Mouse (Mus musculus) retina, adult 2 months (tissue): ENCODE results near the gene Upf3b.
"Not testable (repeated sequence)": the region's sequence is repeated elsewhere in the genome, so short reads cannot be mapped to it uniquely, and the experiment has no call there.

Experiments used
- DNase-seq: peaks from one replicate; pipeline ENCODE4 v3.0.0-alpha.2; 2012; ENCODE audit warnings: low read depth, low spot score

Upf3b gene

GRCm38 (mm10) chrX:37110193-37110880 is at the start of gene Upf3b:
Upf3b (minus strand) TSS chrX:37110322.
- DNase-seq, result peak; percentile 90

GRCm38 (mm10) chrX:37157839-37158238 is 47.7 kb upstream of the Upf3b start:
- no peak for DNase-seq

- DNase-seq, result no peak
Observed at GRCm38 (mm10) chrX:37144954-37145353, 34.8 kb upstream of the Upf3b start.

- not testable (repeated sequence) for DNase-seq
Observed at GRCm38 (mm10) chrX:37144498-37144897, 34.4 kb upstream of the Upf3b start.

GRCm38 (mm10) chrX:37141732-37142131 is 31.6 kb upstream of the Upf3b start:
- no peak for DNase-seq

- DNase-seq, result peak; percentile 65
Observed at GRCm38 (mm10) chrX:37126671-37127358, 16.7 kb upstream of the Upf3b start, which contains the start of gene Nkap. Nkap (plus strand) TSS chrX:37126795.

DNA sequence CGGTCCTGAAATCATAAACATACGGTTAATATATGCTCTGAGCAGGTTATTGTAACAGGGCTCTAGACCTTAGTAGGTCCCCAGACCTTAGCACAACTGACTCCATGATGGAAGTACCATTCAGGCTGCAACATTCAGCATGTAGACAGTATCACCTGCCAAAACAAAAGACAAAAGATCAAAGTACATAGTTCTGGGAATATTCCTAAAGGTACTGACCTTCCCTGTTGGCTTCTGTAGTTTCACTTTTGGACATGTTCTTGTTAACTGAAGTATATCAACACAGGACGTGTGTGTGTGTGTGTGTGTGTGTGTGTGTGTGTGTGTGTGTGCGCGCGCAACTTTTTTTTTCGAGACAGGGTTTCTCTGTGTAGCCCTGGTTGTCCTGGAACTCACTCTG is 15.4 kb upstream of the Upf3b start:
- DNase-seq, result no peak

- DNase-seq, result no peak
Observed at GRCm38 (mm10) chrX:37120212-37120611, 10.1 kb upstream of the Upf3b start.

DNA sequence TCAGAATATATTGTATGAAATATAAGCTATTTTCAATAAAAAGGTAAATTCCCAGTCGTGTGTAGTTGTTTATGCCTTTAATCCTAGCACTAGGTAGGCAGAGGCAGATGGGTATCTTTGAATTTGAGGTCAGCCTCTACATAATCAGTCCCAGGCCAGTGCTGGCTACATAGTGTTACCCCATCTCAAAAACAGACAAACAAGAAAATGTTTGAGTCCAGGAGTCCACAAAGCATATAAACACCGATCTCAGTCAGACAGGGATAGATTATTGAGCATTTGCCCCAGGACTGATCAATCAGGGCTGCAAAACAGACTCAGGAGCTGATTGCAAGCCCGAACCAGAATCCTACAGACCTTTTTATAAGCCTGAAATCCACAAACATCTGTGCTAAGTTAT is 9.5 kb upstream of the Upf3b start:
- DNase-seq, result no peak

GRCm38 (mm10) chrX:37117085-37117484 is 7.0 kb upstream of the Upf3b start:
- no peak for DNase-seq

- DNase-seq, result no peak
Observed at GRCm38 (mm10) chrX:37110881-37111193, 715 bp upstream of the Upf3b start.

DNA sequence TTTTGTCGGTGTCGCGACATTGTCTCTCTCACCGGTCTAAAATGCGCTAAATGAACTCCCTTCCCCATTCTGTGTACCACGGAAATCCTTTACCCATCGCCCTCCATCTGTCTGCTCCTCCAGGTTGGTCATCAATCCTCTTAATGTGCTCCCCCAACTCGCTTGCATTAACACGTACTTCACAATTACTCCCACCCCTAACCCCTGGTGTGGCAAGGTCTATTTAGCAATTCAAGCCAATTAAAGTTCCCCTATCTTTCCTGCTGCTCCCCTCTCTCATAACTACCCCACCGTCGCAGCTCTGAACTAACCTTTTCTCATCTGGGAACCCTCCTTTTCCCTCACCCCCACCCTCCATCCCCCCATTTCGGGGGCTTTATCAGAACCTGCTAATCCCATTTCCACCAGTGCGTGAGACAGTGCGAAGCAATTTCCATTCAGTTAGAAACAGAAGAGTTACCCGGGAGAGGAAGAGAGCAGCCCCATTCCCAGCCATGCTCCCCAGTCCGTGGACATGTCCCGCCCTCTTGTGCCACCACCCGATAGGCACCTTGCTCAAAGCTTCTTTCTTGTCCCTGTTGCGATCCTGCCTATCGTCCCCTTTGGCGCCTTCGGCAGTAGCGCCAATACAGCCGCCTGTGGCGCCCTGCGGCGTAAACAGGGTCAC is 463 bp downstream of the Upf3b start:
- no peak for DNase-seq

- DNase-seq, result no peak
Observed at GRCm38 (mm10) chrX:37103826-37104225, 6.3 kb downstream of the Upf3b start.

DNA sequence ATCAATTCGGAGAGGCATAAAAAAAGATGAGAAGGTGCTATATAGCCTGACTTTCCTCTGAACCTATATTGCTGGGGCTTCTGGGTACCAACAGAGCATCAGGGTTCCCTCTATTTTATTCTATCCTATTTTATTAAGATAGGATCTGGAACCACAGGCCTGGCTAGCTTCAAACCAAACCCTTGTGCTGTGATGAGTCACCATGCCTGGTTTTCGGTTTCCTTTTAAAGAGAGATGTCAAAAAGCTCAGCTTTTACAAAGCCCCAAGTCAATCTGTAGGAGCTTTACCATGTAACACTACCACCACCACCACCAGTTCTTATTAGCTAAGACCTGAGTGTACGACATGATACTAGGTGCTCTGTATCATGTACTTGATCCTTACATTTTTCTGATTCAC is 11.4 kb downstream of the Upf3b start:
- DNase-seq, result no peak

DNA sequence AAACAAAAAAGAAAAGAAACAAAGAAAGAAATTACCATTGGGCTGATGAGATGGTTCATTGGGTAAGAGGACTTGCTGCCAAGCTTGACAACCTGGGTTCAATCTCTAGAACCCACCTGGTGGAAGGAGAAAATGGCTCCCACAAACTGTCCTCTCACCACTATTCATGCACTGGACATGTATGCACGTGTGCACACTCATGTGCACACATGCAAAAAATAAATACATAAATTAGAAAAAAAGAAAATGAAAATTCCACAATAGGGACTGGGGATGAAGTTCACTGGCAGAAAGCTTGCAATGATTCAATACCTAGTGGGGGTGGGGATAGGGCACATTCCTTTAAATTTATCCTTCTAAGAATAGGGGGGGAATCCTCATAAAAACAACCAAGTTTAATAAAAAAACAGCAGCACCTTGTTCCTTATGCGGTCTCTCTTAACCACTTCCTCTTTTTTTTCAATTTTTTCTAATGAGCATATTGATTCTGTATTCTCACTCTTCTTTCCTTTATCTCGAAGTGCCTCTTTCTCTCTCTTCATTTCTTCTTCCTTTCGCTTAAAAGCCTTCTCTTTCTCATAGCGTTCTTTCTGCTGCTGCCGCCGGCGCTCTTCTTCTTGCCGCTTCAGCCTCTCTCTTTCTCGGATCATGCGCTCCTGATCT is 14.9 kb downstream of the Upf3b start:
- DNase-seq, result no peak

DNA sequence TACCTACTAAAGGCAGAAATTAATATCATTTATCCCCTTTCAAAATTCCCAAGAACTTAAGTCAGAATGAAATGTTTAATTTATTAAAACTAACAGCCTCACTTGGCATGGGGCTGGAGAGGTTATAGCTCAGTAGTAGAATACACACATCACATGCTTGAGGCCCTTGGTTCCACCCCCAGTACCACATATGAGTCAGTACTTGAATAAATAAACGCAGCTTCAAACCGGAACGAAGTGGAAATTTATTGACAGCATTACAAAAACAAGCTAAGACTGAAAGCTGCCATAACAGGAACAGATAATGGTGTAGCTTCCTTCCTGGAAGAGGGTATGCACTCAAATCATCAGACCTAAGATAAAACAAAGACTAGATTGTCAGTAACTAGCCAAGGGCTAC is 18.7 kb downstream of the Upf3b start:
- DNase-seq, result no peak

- no peak for DNase-seq
Observed at GRCm38 (mm10) chrX:37088778-37089177, 21.3 kb downstream of the Upf3b start.

DNA sequence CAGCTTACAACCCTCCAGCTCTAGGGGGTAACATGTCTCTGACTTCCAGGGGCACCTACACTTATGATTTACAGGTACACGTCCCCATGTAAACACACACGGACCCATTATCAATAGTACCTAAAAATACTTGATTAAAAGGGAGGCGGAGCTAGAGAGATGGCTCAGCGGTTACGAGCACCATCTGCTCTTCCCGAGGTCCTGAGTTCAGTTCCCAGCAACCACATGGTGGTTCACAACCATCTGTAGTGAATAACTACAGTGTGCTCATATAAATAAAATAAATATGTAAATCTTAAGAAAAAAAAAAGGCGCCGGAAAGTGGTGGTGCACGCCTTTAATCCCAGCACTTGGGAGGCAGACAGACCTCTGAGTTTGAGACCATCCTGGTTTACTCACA is 24.5 kb downstream of the Upf3b start:
- DNase-seq, result no peak

DNA sequence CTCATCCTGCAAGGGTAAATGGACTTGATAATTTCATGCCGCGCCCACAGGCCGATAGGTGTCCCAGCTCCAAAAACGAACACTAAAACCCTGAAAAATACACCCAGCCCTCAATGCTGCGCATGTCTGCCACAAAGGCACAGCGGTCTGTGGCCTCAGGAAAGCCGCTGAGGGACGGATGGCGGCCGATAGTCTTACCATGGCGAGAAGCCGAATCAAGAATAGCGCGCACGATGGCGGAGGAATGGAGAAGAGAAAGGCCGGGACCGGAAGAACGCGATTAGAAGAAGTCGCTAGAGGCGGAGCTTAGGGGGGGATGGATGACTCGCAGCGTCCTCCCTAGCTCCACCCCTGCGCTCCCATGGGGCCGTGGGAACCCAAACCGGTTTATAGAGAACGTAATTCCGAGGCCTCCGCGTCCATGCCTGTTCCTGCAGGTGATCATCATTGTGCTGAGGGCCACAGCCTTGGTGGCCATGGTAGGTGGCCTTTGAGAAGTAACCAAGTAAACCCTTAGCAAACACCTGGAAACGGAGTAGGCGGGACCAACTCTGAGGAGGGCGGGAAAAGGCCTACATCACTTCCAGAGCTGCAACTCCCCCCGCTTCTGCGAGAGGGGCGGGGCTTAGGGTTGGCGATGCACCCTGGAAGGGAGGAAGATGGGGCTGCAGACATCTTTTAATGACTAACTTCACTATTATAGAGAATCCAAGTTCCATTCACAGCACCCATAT is 25.0 kb downstream of the Upf3b start, which contains the start of gene Rpl39:
Gene Rpl39 (minus strand): TSS at position 476 of the 734 bp plus-strand sequence.
- peak; percentile 74 for DNase-seq

- DNase-seq, result no peak
Observed at GRCm38 (mm10) chrX:37084318-37084926, 25.7 kb downstream of the Upf3b start.

DNA sequence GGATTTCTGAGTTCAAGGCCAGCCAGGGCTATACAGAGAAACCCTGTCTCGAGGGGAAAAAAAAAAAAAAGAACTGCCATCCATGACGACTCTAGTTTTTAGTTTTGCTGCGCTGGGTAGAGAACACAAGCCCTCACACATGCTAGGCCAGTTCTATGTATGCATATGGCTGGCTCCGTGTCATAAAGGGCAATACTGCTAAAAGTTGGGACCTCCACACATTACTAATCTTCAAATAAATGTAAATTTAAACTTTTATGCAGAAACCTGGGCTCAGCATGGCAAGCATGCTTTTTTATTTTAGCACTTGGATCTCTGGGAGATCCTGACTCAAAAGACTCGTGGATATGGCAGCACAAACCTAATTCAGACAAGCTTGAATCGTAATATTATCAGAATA is 28.9 kb downstream of the Upf3b start:
- no peak for DNase-seq
